Mouse (Mus musculus) forebrain, postnatal 0 days (tissue): ENCODE results near the gene Polrmt. TPM values are rescaled to one million over a fixed set of nuclear protein-coding genes. Genes with fewer than 3 reads are reported as not detected.

Experiments
- ATAC-seq: fragments of 200-750 bp; cut with Nextera tagmentation; 2 replicates; pipeline ENCODE4 v1.8.0; 2017; ENCODE audit warnings: mild to moderate bottlenecking, moderate library complexity
- DNase-seq: peaks from one replicate; pipeline ENCODE4 v3.0.0-alpha.2; 2015
- H3K27ac ChIP-seq: fragments of 300-500 bp; sonication (generic); 2 replicates; pipeline ENCODE4 v1.5.1; 2014; ENCODE audit warnings: low read depth, mild to moderate bottlenecking, antibody characterized with exemption, low read length, moderate library complexity, mixed read lengths
- H3K27me3 ChIP-seq: fragments of 300-500 bp; sonication (generic); 2 replicates; pipeline ENCODE4 v1.6.1; 2014; ENCODE audit warnings: mild to moderate bottlenecking, low read length, mixed read lengths; ENCODE audit not compliant: insufficient read depth
- H3K36me3 ChIP-seq: fragments of 300-500 bp; sonication (generic); 2 replicates; pipeline ENCODE4 v1.6.1; 2014; ENCODE audit warnings: mild to moderate bottlenecking, moderate library complexity; ENCODE audit not compliant: insufficient read depth
- H3K4me1 ChIP-seq: fragments of 300-500 bp; sonication (generic); 2 replicates; pipeline ENCODE4 v1.6.1; 2014; ENCODE audit warnings: antibody characterized with exemption; ENCODE audit not compliant: insufficient read depth
- H3K4me2 ChIP-seq: fragments of 300-500 bp; sonication (generic); 2 replicates; pipeline ENCODE4 v1.6.1; 2014; ENCODE audit warnings: low read depth, mild to moderate bottlenecking, moderate library complexity
- H3K4me3 ChIP-seq: fragments of 300-500 bp; sonication (generic); 2 replicates; pipeline ENCODE4 v1.5.1; 2014; ENCODE audit warnings: low read depth, low read length, mixed read lengths
- H3K9ac ChIP-seq: fragments of 300-500 bp; sonication (generic); 2 replicates; pipeline ENCODE4 v1.6.1; 2014; ENCODE audit warnings: mild to moderate bottlenecking
- H3K9me3 ChIP-seq: fragments of 300-500 bp; sonication (generic); 2 replicates; pipeline ENCODE4 v1.6.1; 2016; ENCODE audit warnings: low read length
- CTCF ChIP-seq: sonication (generic); IDR thresholded peaks from 2 replicates; pipeline ENCODE4 v1.5.1; 2016; ENCODE audit warnings: antibody characterized with exemption, control low read depth, low read depth
- WGBS: fragments of 180-500 bp; shearing (Covaris S2); extraction: QIAGEN DNeasy Blood & Tissue Kit; methylation state at CpG from one replicate; pipeline ENCODE4 v1.1.7; 2014; 5-methylcytosine and 5-hydroxymethylcytosine counted together
- polyA plus RNA-seq: library from polyadenylated mRNA; unstranded; fragments of >200 nt; fragmentation: Nextera tagmentation; extraction: Ambion mirVana; gene quantifications from 2 replicates; pipeline ENCODE4 v1.2.1, GENCODE M21; 2015
- total RNA-seq: library from RNA; depleted of rRNA; stranded (reverse); fragments of >200 nt; gene quantifications from 2 replicates; pipeline ENCODE4 v1.2.3, GENCODE M21; 2014

The Polrmt gene
- total and polyA plus RNA-seq, 2 experiments from 2014 or later = 30.2 to 34.9 TPM

DNA sequence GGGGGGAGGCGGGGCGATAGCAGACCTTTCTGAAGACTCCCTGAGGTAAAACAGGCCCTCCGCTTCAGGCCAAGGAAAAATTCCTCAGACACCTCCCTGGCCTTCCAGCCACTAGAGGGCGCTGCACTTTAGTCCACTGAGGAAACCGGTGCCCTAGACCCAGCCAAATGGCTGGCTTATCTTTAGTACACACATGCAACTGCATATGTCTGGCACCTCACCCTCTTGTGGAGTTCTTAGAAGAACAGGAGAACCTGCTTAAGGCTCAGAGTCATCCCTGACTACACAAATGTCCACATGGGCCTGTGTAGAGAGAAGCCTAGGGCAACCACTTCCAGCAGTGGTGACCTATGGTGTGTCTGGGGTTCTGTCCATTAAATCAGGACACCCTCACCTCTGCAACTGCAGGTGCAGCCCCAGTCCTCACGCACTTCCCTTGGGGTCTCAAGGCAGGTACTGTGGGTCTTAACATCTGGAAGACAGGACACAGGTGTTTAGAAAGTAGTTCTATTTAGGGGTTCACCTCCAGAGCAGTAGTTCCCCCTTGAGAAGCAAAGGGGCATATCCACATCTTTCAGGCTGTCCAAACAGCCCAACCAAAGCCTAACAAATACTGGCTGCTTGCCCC is 33.8 kb downstream of the Polrmt start:
- WGBS = 20% methylated on average over 4 of the region's 6 CpGs
- no peak overlapping the region for H3K9ac ChIP-seq
- no peak overlapping the region for H3K4me3 ChIP-seq
- no peaks in the 10 kb centered on the region for H3K9me3 ChIP-seq
- H3K4me1 ChIP-seq = peaks cover 7% of the 10 kb centered on the region
- ATAC-seq (peak; percentile 54), DNase-seq (peak; percentile 84)
- no peak overlapping the region for H3K4me2 ChIP-seq
- TF ChIP-seq CTCF = peak; percentile 79
- H3K36me3 ChIP-seq = peaks cover 33% of the 10 kb centered on the region
- H3K27me3 ChIP-seq = peaks cover 12% of the 10 kb centered on the region
- H3K27ac ChIP-seq = no peak overlapping the region

DNA sequence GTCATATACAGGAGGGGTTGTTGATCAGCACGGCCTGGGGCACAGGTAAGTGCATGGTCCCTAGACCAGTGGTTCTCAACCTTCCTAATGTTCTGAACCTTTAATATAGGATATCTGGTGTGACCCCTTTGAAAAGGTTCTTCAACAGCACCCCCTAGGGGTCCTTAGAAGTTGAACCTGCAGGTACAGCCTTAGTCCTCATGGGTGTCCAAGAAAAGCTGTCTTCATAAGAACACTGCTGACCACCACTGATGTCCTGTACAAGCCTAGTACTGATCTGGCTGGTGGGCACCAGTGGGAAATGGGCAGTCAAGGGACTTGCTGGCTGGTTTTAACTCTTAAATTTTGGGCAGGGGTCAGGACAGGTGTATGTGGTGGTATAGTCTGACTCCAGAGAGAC is 34.4 kb downstream of the Polrmt start:
- Histone ChIP-seq H3K27me3 (peaks cover 12% of the 10 kb centered on the region), H3K4me3 (no peak overlapping the region), H3K9me3 (no peaks in the 10 kb centered on the region), H3K27ac (no peak overlapping the region), H3K36me3 (peaks cover 33% of the 10 kb centered on the region), H3K4me2 (no peak overlapping the region), H3K9ac (no peak overlapping the region), H3K4me1 (peaks cover 5% of the 10 kb centered on the region; the same call in 1 of the 2 replicates)
- no peak for ATAC-seq
- no peak for DNase-seq
- TF ChIP-seq CTCF = peak; percentile 40
- WGBS = 80% methylated on average over 1 of the region's 1 CpGs

DNA sequence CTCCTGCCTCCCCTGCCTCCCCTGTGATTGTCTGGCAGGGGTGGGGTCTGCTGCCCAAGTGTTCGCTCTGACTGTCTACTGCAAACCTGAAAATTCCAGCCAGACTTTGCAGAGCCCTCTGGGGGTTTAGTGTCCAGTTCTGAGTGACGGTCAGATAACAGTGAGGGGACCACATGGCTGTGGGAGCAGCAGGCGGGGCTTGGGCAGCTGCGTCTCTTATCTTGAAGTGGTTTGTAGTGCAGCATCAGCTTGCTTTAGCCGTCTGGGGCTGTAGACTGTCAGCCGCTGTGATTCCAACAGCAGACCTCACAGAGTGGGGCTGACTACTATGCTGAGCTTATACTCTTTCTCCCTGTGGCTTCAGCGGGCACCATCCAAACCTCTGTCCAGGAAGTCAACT is 37.1 kb downstream of the Polrmt start:
- Histone ChIP-seq H3K9ac (no peak overlapping the region), H3K9me3 (no peaks in the 10 kb centered on the region), H3K27ac (no peak overlapping the region), H3K4me3 (no peak overlapping the region), H3K4me1 (peaks cover 14% of the 10 kb centered on the region; the same call in 1 of the 2 replicates), H3K27me3 (no peaks in the 10 kb centered on the region), H3K4me2 (no peak overlapping the region), H3K36me3 (peaks cover 33% of the 10 kb centered on the region)
- WGBS = 86% methylated on average over 7 of the region's 7 CpGs
- no peak for TF ChIP-seq CTCF
- ATAC-seq (no peak), DNase-seq (no peak)

DNA sequence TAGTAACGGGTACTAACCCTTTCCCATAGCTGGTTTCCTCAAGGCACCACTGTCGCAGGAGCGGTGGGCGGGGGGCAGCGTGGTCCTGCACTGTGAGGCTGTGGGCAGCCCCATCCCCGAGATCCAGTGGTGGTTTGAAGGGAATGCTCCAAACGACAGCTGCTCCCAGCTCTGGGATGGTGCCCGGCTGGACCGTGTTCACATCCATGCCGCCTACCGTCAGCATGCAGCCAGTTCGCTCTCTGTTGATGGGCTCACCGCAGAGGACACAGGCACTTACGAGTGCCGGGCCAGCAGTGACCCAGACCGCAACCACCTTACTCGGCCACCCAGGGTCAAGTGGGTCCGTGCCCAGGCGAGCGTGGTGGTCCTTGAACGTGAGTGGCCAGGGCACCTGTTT is 37.7 kb downstream of the Polrmt start:
- H3K4me3 ChIP-seq = no peak overlapping the region
- WGBS = 88% methylated on average over 21 of the region's 21 CpGs
- H3K9me3 ChIP-seq = no peaks in the 10 kb centered on the region
- no peaks in the 10 kb centered on the region for H3K27me3 ChIP-seq
- no peak overlapping the region for H3K4me2 ChIP-seq
- H3K36me3 ChIP-seq = peaks cover 33% of the 10 kb centered on the region
- no peak for TF ChIP-seq CTCF
- H3K27ac ChIP-seq = no peak overlapping the region
- DNase-seq (no peak), ATAC-seq (no peak)
- peaks cover 14% of the 10 kb centered on the region; the same call in 1 of the 2 replicates for H3K4me1 ChIP-seq
- H3K9ac ChIP-seq = no peak overlapping the region

DNA sequence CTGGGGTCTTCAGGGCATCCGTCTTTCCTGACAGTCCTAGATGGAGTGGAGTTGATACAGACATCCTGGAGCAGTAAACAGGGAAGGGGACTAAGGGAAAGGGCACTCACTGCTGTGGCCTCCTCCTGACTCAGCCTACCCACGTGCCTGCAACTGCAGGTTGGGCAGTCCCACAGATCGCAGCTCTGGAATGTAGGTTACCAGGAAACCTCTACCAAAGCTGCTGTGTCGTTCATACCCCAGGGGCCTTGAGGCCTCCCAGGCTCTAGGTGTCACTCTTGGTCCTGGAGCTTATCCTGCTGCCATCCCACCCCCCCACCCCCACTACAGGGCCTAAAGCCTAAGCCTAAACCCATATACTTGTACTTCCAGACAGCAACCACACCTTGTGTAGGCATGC is 38.6 kb downstream of the Polrmt start:
- 70% methylated on average over 4 of the region's 4 CpGs for WGBS
- DNase-seq (no peak), ATAC-seq (no peak)
- H3K4me2 ChIP-seq = peak overlapping the region; percentile 77
- TF ChIP-seq CTCF = no peak
- H3K9ac ChIP-seq = no peak overlapping the region
- no peaks in the 10 kb centered on the region for H3K9me3 ChIP-seq
- H3K4me3 ChIP-seq = no peak overlapping the region
- no peaks in the 10 kb centered on the region for H3K27me3 ChIP-seq
- no peak overlapping the region for H3K27ac ChIP-seq
- peaks cover 33% of the 10 kb centered on the region for H3K36me3 ChIP-seq
- H3K4me1 ChIP-seq = peaks cover 14% of the 10 kb centered on the region; the same call in 1 of the 2 replicates

GRCm38 (mm10) chr10:79707162-79707561 is 39.2 kb downstream of the Polrmt start:
- Histone ChIP-seq H3K9ac (no peak overlapping the region), H3K9me3 (no peaks in the 10 kb centered on the region), H3K27me3 (no peaks in the 10 kb centered on the region), H3K36me3 (peaks cover 33% of the 10 kb centered on the region), H3K27ac (no peak overlapping the region), H3K4me1 (peaks cover 14% of the 10 kb centered on the region; the same call in 1 of the 2 replicates), H3K4me3 (no peak overlapping the region), H3K4me2 (peak overlapping the region; percentile 77; the same call in 1 of the 2 replicates)
- WGBS = 79% methylated on average over 1 of the region's 1 CpGs
- no peak for TF ChIP-seq CTCF
- no peak for DNase-seq
- no peak for ATAC-seq

DNA sequence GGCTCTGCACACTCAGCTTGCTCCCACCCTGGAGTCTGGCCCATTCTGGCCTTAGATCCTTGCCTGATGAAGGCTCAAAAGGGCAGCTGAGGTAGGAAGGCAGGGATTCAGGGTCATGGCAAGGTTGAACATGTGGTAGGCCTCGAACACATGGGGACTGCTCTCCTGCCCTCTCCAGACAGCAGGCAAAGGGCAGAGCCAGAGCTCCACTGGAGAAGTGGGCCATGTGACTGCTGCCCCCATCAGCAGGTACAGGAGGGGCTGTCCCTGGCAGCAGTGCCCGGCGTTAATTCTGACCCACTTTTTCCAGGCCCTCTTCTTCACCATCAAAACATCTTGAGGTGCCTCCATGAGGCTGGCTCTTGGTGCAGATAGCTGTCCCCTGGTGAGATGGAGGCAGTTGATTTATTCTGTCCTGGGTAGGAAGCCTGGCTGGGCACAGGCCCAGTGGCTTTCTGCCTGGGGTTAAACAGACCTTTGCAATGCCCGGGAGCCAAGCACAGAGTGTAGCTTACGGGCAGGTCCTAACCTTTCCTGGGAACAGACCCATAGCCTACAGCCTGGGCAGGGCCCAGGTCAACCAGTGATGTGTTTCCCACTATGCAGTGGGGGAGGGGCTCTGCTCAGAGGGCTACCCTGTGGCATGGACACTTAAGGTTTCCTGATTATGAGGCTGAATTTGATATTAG is 39.8 kb downstream of the Polrmt start:
- TF ChIP-seq CTCF = no peak
- Histone ChIP-seq H3K36me3 (peaks cover 28% of the 10 kb centered on the region), H3K27me3 (no peaks in the 10 kb centered on the region), H3K9me3 (no peaks in the 10 kb centered on the region), H3K4me3 (0 out of 2 replicates have a peak overlapping the region, but pooled peaks have one; percentile 7), H3K4me1 (peaks cover 14% of the 10 kb centered on the region; the same call in 1 of the 2 replicates), H3K27ac (no peak overlapping the region), H3K4me2 (peak overlapping the region; percentile 77), H3K9ac (peak overlapping the region; percentile 18; the same call in 1 of the 2 replicates)
- ATAC-seq (no peak), DNase-seq (no peak)
- WGBS = 78% methylated on average over 5 of the region's 5 CpGs
